Mouse (Mus musculus): ENCODE results near the gene Wrap53. TPM values are rescaled to one million over a fixed set of nuclear protein-coding genes. Genes with fewer than 3 reads are reported as not detected.

Gene Wrap53
- total and polyA plus RNA-seq, 3 experiments = 18.5 to 24.5 TPM; not detected in 1

- H3K27ac ChIP-seq (ENCODE audit: control insufficient read depth, low read depth, low read length) = no peak overlapping the region
- DNase-seq (ENCODE audit: low read depth, low spot score) = no peak
- H3K79me2 ChIP-seq (ENCODE audit: control insufficient read depth, insufficient read depth, low read length, poor library complexity) = no peaks in the 10 kb centered on the region
- no peak for TF ChIP-seq MAZ (IDR thresholded peaks at IDR 0.05; ENCODE audit: low read depth, low read length)
- TF ChIP-seq MYB (IDR thresholded peaks at IDR 0.05; ENCODE audit: low read depth, low read length) = no peak
- TF ChIP-seq TBP (IDR thresholded peaks at IDR 0.05; ENCODE audit: low read depth, low read length) = no peak
- TF ChIP-seq CTCF (IDR thresholded peaks at IDR 0.05 in 2 of 3, conservative IDR thresholded peaks at IDR 0.05 in 1 of 3; ENCODE audit: control insufficient read depth in 1 of 3, insufficient read depth in 1 of 3, low read depth in 2 of 3, low read length in 3 of 3, poor library complexity in 1 of 3, severe bottlenecking in 1 of 3) = no peak
- no peak for TF ChIP-seq POLR2A (IDR thresholded peaks at IDR 0.05; ENCODE audit: control insufficient read depth in 1 of 2, insufficient read depth in 1 of 2, low read depth in 1 of 2, low read length in 2 of 2, poor library complexity in 1 of 2)
- no peak for TF ChIP-seq NELFE (IDR thresholded peaks at IDR 0.05; ENCODE audit: low read depth, low read length)
- no peak for TF ChIP-seq RAD21 (IDR thresholded peaks at IDR 0.05; ENCODE audit: low read depth, low read length)
- H3K9me3 ChIP-seq (replicated peaks; ENCODE audit: insufficient read depth, low read length) = no peaks in the 10 kb centered on the region
- no peak overlapping the region for H3K9ac ChIP-seq (ENCODE audit: control insufficient read depth, low read depth, low read length, poor library complexity, severe bottlenecking)
- H3K4me1 ChIP-seq (ENCODE audit: control insufficient read depth in 1 of 2, insufficient read depth in 2 of 2, low read length in 2 of 2) = no peaks in the 10 kb centered on the region
- H3K36me3 ChIP-seq (ENCODE audit: control insufficient read depth in 1 of 2, insufficient read depth in 2 of 2, low read length in 2 of 2) = peaks cover 0 to 3% of the 10 kb centered on the region in 2 experiments; a peak in 2 of 4 replicates
- H3K27me3 ChIP-seq (ENCODE audit: control insufficient read depth in 1 of 2, insufficient read depth in 2 of 2, low read length in 2 of 2) = no peaks in the 10 kb centered on the region
- H3K4me3 ChIP-seq (ENCODE audit: control insufficient read depth in 1 of 2, insufficient read depth in 1 of 2, low read depth in 2 of 2, low read length in 2 of 2) = no peak overlapping the region
Observed at GRCm38 (mm10) chr11:69557381-69557958, 22.6 kb downstream of the Wrap53 start.

DNA sequence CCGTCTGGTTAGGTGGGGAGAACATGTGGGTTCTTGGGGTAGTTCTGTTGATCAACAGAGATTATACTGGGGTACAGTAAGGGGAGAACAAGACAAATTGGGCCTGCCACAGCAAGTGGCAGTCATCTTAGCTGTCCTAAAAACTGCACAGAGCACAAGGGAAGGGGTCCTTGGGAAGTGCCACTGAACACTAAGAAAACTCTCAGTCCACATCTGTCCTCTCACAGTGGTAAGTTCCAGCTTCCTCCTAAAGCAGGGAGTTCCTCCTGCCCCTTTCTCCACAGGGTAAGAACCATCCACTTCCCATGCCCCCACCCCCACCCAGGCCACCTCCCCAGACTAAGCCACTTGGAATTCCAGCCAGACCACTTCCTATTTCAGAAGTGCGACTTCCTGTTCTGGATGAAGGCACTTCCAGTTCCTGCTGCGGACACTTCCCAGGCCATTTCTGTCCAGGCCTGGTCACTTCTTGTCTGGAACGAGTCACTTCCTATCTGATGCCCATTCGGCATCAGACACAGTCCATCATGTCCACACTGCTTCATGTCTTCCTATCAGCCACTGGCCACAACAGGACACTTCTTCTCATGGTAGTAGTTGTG, 25.4 kb downstream of the Wrap53 start:
- Histone ChIP-seq H3K36me3 (ENCODE audit: control insufficient read depth in 1 of 2, insufficient read depth in 2 of 2, low read length in 2 of 2) (no peaks in the 10 kb centered on the region), H3K9ac (ENCODE audit: control insufficient read depth, low read depth, low read length, poor library complexity, severe bottlenecking) (no peak overlapping the region), H3K27ac (ENCODE audit: control insufficient read depth, low read depth, low read length) (no peak overlapping the region), H3K79me2 (ENCODE audit: control insufficient read depth, insufficient read depth, low read length, poor library complexity) (no peaks in the 10 kb centered on the region), H3K27me3 (ENCODE audit: control insufficient read depth in 1 of 2, insufficient read depth in 2 of 2, low read length in 2 of 2) (no peaks in the 10 kb centered on the region), H3K9me3 (replicated peaks; ENCODE audit: insufficient read depth, low read length) (no peaks in the 10 kb centered on the region), H3K4me1 (ENCODE audit: control insufficient read depth in 1 of 2, insufficient read depth in 2 of 2, low read length in 2 of 2) (no peaks in the 10 kb centered on the region), H3K4me3 (ENCODE audit: control insufficient read depth in 1 of 2, insufficient read depth in 1 of 2, low read depth in 2 of 2, low read length in 2 of 2) (no peak overlapping the region)
- no peak for TF ChIP-seq EP300 (IDR thresholded peaks at IDR 0.05; ENCODE audit: low read depth in 1 of 2, low read length in 2 of 2)
- TF ChIP-seq KAT2A (conservative IDR thresholded peaks at IDR 0.05; ENCODE audit: low read depth, low read length) = no peak
- no peak for TF ChIP-seq CTCF (IDR thresholded peaks at IDR 0.05 in 2 of 3, conservative IDR thresholded peaks at IDR 0.05 in 1 of 3; ENCODE audit: control insufficient read depth in 1 of 3, insufficient read depth in 1 of 3, low read depth in 2 of 3, low read length in 3 of 3, poor library complexity in 1 of 3, severe bottlenecking in 1 of 3)
- no peak for TF ChIP-seq POLR2AphosphoS2 (IDR thresholded peaks at IDR 0.05; ENCODE audit: low read length)
- TF ChIP-seq RAD21 (IDR thresholded peaks at IDR 0.05; ENCODE audit: low read depth, low read length) = no peak
- TF ChIP-seq ZMIZ1 (IDR thresholded peaks at IDR 0.05; ENCODE audit: low read depth, low read length) = no peak
- no peak for TF ChIP-seq SIN3A (IDR thresholded peaks at IDR 0.05; ENCODE audit: low read length)
- TF ChIP-seq ELF1 (IDR thresholded peaks at IDR 0.05; ENCODE audit: low read depth, low read length) = no peak
- TF ChIP-seq HCFC1 (IDR thresholded peaks at IDR 0.05; ENCODE audit: low read depth, low read length) = no peak
- no peak for TF ChIP-seq MAX (IDR thresholded peaks at IDR 0.05; ENCODE audit: low read length)
- TF ChIP-seq MXI1 (IDR thresholded peaks at IDR 0.05; ENCODE audit: low read depth, low read length) = no peak
- DNase-seq (ENCODE audit: low read depth, low spot score) = no peak

All from MEL (cell line).